Mouse (Mus musculus) embryonic stem cell, embryonic (primary cell): ENCODE measurements around the gene Trpc5os.

Experiments
- CTCF ChIA-PET, 4 experiments: fragments of 300-600 bp in 2 of 4; fragments of 350-600 bp in 2 of 4; sonication (Branson Sonifier 250); formaldehyde crosslinking; loops; one replicate each; lab custom pipeline; 2022; ENCODE audit warnings: inconsistent platforms in 2 of 4; lab: Charles Lee
- POLR2A ChIA-PET, 4 experiments: fragments of 300-600 bp in 2 of 4; fragments of 350-600 bp in 2 of 4; sonication (Branson Sonifier 250); formaldehyde crosslinking; loops; one replicate each; lab custom pipeline; 2022; ENCODE audit warnings: antibody characterized with exemption in 4 of 4, inconsistent platforms in 1 of 4; lab: Charles Lee

The Trpc5os gene

DNA sequence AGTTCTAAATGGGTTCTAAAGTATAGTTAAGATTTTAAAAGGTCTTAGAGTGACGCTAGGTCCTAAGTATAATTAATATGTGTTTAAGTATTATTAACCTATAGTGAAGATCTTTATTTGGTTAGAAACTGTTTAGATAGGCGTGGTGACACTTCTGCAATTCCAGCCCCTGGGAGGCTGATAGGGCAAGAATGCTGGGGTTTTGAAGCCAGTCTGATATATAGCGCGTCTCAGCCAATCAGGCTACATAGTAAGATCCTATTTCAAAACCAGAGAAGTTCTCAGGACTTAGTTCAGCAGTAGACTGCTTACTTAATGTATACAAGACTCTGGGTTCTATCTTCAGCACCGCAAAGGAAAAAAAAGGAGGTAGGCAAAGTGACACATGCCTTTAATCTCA lies at the start of gene Trpc5os:
Gene Trpc5os, plus strand, starts transcription at position 301 of the 400 bp plus-strand sequence.
- ChIA-PET CTCF (no interaction called here), POLR2A (no interaction called here)

DNA sequence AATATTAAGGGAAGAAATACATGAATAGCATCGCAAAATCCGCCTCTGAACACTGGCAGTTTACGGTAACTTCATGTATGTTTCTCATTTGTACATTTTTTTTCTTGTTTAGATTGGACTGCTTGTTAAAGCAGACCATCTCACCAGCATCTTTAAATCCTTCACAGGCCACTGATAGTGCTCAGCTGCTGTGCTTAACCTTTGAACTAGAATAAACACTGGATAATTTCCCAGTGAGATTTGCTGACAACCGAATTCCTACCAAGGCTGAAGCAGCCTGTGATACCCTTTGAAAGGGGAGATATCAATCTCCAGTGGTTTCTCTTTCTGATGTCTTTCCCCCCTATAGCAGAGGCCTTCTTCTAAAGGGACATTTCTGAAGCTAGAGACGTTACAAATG lies 48.3 kb upstream of the Trpc5os start:
- ChIA-PET CTCF (interaction anchor here in 1 of 4 experiments (0.6 kb wide), 1 partner anchor 236 kb away, joined by 5 read pairs; no protein-coding TSS in a partner anchor), POLR2A (no interaction called here)

GRCm38 (mm10) chrX:144420259-144420658 lies 36.1 kb upstream of the Trpc5os start:
- ChIA-PET POLR2A (no interaction called here), CTCF (no interaction called here)

DNA sequence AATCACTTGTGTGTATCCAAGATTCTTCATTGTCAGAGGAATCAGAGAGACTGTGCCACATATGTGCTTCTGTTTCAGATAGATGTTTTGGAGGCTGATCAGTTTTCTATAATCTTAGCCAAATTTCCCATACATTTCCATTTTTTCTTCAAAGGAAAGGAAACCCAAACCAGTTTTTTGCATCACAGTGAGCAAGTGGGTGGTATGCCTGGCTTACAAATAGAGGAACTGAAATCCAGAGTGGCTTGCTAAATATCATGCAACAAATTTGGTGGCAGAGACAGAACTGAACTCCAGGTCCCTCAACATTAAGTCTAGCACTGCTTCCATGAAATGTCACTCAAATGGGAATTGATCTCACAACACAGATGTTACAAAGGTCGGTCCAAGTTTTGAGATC lies 35.3 kb upstream of the Trpc5os start:
- POLR2A ChIA-PET = no interaction called here
- CTCF ChIA-PET = no interaction called here

GRCm38 (mm10) chrX:144423848-144424247 lies 32.5 kb upstream of the Trpc5os start:
- ChIA-PET POLR2A (no interaction called here), CTCF (no interaction called here)

- POLR2A ChIA-PET = no interaction called here
- CTCF ChIA-PET = no interaction called here
Observed at GRCm38 (mm10) chrX:144464416-144464815, 8.0 kb downstream of the Trpc5os start.

- POLR2A ChIA-PET = no interaction called here
- CTCF ChIA-PET = no interaction called here
Observed at GRCm38 (mm10) chrX:144491394-144491793, 35.0 kb downstream of the Trpc5os start.

GRCm38 (mm10) chrX:144523239-144523638 lies 66.9 kb downstream of the Trpc5os start:
- POLR2A ChIA-PET = no interaction called here
- CTCF ChIA-PET = no interaction called here

DNA sequence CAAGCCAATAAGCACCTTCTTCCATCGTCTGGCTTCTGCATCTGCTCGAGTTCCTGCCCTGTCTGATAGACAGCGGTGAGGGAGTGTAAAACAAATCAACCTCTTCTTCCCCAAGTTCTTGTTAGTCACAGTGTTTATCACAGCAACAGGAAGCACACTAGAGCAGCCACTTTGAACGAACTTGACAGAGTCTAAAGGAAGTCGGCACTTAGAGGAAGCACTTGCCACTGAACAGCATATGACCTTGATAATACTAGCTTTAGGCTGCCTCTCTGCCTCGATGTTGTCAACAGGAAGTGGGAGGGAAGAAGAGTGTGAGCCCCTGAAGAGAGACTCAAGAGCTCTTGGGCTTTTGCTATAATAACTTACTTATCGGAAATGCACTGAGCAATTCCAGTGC lies 69.7 kb downstream of the Trpc5os start:
- POLR2A ChIA-PET = no interaction called here
- CTCF ChIA-PET = no interaction called here
